Mouse (Mus musculus) hindbrain, embryonic 11.5 days (tissue): ENCODE measurements around the gene Slc6a20b. TPM values are rescaled to one million over a fixed set of nuclear protein-coding genes. Genes with fewer than 3 reads are reported as not detected.

Experiments used
- polyA plus RNA-seq: library from polyadenylated mRNA; unstranded; fragments of >200 nt; fragmentation: Nextera tagmentation; extraction: Ambion mirVana; gene quantifications from 2 replicates; pipeline ENCODE4 v1.2.1, GENCODE M21; 2014

The Slc6a20b gene
- polyA plus RNA-seq, 1 experiment from 2014 or later: 0.22 TPM

Other genes with a start within 250 kb of the Slc6a20b start
- gene Limd1, start 153.9 kb downstream of the Slc6a20b start, polyA plus RNA-seq: 37.5 and 40.0 TPM in 2 replicates
- gene Sacm1l, start 102.8 kb downstream of the Slc6a20b start, polyA plus RNA-seq: 50.6 and 60.1 TPM in 2 replicates
- gene Ccr9, start 45.9 kb upstream of the Slc6a20b start, polyA plus RNA-seq: 0.06 and 0.09 TPM in 2 replicates
- gene Slc6a20a, start 46.3 kb upstream of the Slc6a20b start, polyA plus RNA-seq: 0.95 and 1.5 TPM in 2 replicates
- 55.0 and 58.6 TPM in 2 replicates for gene Lztfl1, start 85.1 kb upstream of the Slc6a20b start, polyA plus RNA-seq
- 0.48 TPM in 1 of 2 replicates, not detected in the other for gene Cxcr6, start 173.9 kb upstream of the Slc6a20b start, polyA plus RNA-seq
- gene Fyco1, start 219.3 kb upstream of the Slc6a20b start, polyA plus RNA-seq: 6.8 and 9.5 TPM in 2 replicates
- gene Xcr1, start 229.5 kb upstream of the Slc6a20b start, polyA plus RNA-seq: 0.04 and 0.06 TPM in 2 replicates